Mouse (Mus musculus) midbrain, embryonic 14.5 days (tissue): Measurements from ENCODE around the gene Rubcn. TPM values are rescaled to one million over a fixed set of nuclear protein-coding genes. Genes with fewer than 3 reads are reported as not detected.

Experiments used
- ATAC-seq: fragments of 200-750 bp; cut with Nextera tagmentation; 2 replicates; pipeline ENCODE4 v1.8.0; 2017; ENCODE audit warnings: moderate number of reproducible peaks, moderate library complexity; ENCODE audit not compliant: low FRiP score, low TSS enrichment
- DNase-seq: peaks from one replicate; pipeline ENCODE4 v3.0.0-alpha.2; 2015
- H3K27ac ChIP-seq: fragments of 300-500 bp; sonication (generic); replicated peaks from 2 replicates; pipeline ENCODE4 v1.5.1; 2014; ENCODE audit warnings: mild to moderate bottlenecking, low read depth, low read length, moderate library complexity
- H3K27me3 ChIP-seq: fragments of 300-500 bp; sonication (generic); 2 replicates; pipeline ENCODE4 v1.6.1; 2014; ENCODE audit warnings: low read length, control low read depth, mixed read lengths; ENCODE audit not compliant: control insufficient read depth, insufficient read depth
- H3K36me3 ChIP-seq: fragments of 300-500 bp; sonication (generic); 2 replicates; pipeline ENCODE4 v1.6.1; 2014; ENCODE audit warnings: low read length, control low read depth; ENCODE audit not compliant: control insufficient read depth, insufficient read depth
- H3K4me1 ChIP-seq: fragments of 300-500 bp; sonication (generic); 2 replicates; pipeline ENCODE4 v1.6.1; 2014; ENCODE audit warnings: mild to moderate bottlenecking, antibody characterized with exemption, low read length, control low read depth; ENCODE audit not compliant: control insufficient read depth, insufficient read depth
- H3K4me2 ChIP-seq: fragments of 300-500 bp; sonication (generic); 2 replicates; pipeline ENCODE4 v1.6.1; 2014; ENCODE audit warnings: mild to moderate bottlenecking, low read length, moderate library complexity
- H3K4me3 ChIP-seq: fragments of 300-500 bp; sonication (generic); replicated peaks from 2 replicates; pipeline ENCODE4 v1.5.1; 2014; ENCODE audit warnings: low read depth, low read length
- H3K9ac ChIP-seq: fragments of 300-500 bp; sonication (generic); replicated peaks from 2 replicates; pipeline ENCODE4 v1.6.1; 2014; ENCODE audit warnings: mild to moderate bottlenecking, low read length, moderate library complexity
- H3K9me3 ChIP-seq: fragments of 300-500 bp; sonication (generic); 2 replicates; pipeline ENCODE4 v1.6.1; 2016; ENCODE audit warnings: low read length, control low read depth, mixed read lengths; ENCODE audit not compliant: control insufficient read depth
- WGBS: fragments of 180-500 bp; shearing (Covaris S2); extraction: QIAGEN DNeasy Blood & Tissue Kit; methylation state at CpG from one replicate; pipeline ENCODE4 v1.1.7; 2014; 5-methylcytosine and 5-hydroxymethylcytosine counted together
- polyA plus RNA-seq: library from polyadenylated mRNA; unstranded; fragments of >200 nt; fragmentation: Nextera tagmentation; extraction: Ambion mirVana; gene quantifications from 2 replicates; pipeline ENCODE4 v1.2.1, GENCODE M21; 2014

Rubcn gene
- polyA plus RNA-seq, 1 experiment from 2014 or later: 30.0 TPM

DNA sequence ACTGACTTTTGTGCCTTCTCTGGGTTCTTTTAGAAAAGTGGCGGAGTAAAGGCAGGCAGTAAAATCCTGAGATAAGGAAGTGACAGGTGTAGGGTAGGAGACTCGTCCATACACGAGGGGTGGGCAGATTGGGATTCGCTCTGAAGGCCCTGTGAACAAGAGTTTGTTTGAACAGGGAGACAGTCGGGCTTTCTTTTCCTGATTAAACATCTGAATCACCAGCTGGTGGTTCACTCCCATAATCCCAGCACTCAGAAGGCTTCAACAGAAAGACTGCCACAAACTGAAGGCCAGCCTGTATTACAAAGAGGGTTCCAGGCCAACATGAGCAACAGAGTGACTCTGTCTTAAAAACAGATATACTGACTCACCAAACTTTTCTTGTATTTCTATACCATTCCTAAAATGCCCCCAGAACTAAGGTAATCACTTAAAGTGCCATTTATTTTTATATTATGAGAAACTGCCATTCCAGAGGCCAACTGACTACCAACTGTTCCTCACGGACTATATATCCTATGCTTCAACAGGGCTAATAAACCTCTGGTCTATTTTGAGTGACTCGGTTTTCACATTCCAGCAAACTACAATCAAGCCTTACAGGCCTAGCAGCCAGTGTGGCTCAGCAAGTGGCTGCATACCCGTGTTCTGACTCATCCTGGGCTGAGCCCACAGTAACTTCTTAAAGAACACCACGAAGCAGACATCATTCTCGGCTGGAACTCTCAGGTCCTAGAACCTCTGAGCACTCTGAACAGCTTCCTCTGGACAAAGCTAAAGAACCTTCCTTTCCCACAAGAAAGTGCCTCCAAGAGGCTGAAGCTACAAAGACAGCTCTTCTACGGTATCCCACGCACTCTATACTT, 18.6 kb downstream of the Rubcn start:
- H3K4me3 ChIP-seq: no peak overlapping the region
- H3K9me3 ChIP-seq: no peaks in the 10 kb centered on the region
- H3K9ac ChIP-seq: no peak overlapping the region
- DNase-seq (no peak), ATAC-seq (no peak)
- H3K4me1 ChIP-seq: no peaks in the 10 kb centered on the region
- no peak overlapping the region for H3K27ac ChIP-seq
- H3K36me3 ChIP-seq: 0 out of 2 replicates have a peak, but pooled peaks cover 7% of the 10 kb centered on the region
- whole genome bisulfite sequencing: 81% methylated on average over 12 of the region's 12 CpGs
- H3K4me2 ChIP-seq: no peak overlapping the region
- H3K27me3 ChIP-seq: no peaks in the 10 kb centered on the region

DNA sequence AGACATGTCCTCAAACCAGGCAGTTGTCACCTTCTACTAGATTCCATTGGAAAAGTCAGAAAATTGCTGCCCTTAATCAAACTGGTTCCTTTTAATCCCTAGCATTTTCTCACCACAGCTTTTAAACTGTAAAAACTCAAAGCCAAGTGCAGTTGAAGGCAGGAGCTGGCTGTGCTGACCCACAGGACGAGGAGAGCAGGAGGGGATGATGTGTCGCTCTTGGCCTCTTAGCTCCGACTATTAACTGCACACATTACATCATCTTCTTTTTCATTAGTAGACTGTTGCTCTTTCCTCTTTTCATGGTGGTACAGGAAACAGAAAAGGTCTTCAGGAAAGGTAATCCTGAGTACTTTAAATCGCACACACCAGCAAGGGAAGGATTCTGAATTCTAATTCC, 19.2 kb downstream of the Rubcn start:
- Histone ChIP-seq H3K4me3 (no peak overlapping the region), H3K4me2 (no peak overlapping the region), H3K27ac (no peak overlapping the region), H3K9ac (no peak overlapping the region), H3K36me3 (peaks cover 12% of the 10 kb centered on the region; the same call in 1 of the 2 replicates), H3K27me3 (no peaks in the 10 kb centered on the region), H3K9me3 (no peaks in the 10 kb centered on the region), H3K4me1 (no peaks in the 10 kb centered on the region)
- DNase-seq (no peak), ATAC-seq (no peak)
- WGBS: 77% methylated on average over 4 of the region's 4 CpGs

DNA sequence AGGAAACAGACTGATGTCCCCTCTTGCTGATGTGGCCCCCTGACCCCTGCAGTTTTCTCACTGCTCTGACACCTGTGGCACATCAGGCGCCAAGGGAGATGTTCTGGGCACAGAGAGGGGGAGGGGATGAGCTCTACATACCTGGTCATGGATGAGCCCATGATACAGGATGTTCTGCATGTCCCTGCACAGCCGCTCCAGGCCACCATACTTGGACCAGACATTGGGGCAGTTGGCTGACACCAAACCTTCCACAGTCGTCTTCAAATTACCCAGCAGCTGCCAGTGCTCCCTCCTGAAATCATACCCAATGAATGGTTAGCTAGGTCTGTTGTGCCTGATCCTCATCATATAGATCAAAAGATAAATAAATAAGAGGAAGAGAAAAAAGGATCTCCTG, 20.8 kb downstream of the Rubcn start:
- H3K9me3 ChIP-seq: no peaks in the 10 kb centered on the region
- H3K36me3 ChIP-seq: peaks cover 16% of the 10 kb centered on the region; the same call in 1 of the 2 replicates
- WGBS: 96% methylated on average over 3 of the region's 3 CpGs
- H3K4me3 ChIP-seq: no peak overlapping the region
- H3K27me3 ChIP-seq: no peaks in the 10 kb centered on the region
- no peak for DNase-seq
- H3K9ac ChIP-seq: no peak overlapping the region
- no peak for ATAC-seq
- H3K4me1 ChIP-seq: no peaks in the 10 kb centered on the region
- H3K4me2 ChIP-seq: no peak overlapping the region
- no peak overlapping the region for H3K27ac ChIP-seq

DNA sequence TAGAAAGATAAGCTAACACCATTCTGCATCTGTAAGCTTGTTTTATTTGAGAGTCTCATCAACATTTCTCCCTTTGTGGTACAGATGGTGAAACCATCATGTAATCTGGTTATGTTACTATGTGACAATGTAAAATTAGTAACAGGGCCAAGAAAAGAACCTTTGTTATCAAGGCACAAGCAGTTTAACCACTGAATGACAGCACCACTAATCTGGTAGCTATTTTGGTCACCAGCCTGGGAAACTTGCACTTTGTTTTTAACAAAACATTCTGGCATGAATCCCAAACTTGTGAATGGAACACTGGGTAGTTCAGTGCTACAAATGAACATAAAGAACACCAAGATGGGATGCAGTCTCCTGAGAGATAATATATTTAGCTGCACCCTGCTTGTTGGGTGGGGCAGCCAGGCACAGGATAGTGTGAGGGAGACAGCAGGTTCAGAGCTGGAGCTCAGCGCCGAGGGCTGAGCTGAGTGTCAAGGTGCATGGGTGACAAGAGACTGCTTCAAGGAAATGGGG, 23.5 kb downstream of the Rubcn start:
- Histone ChIP-seq H3K4me1 (no peaks in the 10 kb centered on the region), H3K27me3 (no peaks in the 10 kb centered on the region), H3K36me3 (peaks cover 15% of the 10 kb centered on the region), H3K4me2 (no peak overlapping the region), H3K27ac (no peak overlapping the region), H3K9ac (no peak overlapping the region), H3K4me3 (no peak overlapping the region), H3K9me3 (no peaks in the 10 kb centered on the region)
- 79% methylated on average over 2 of the region's 2 CpGs for WGBS
- DNase-seq (peak; percentile 45), ATAC-seq (no peak)

DNA sequence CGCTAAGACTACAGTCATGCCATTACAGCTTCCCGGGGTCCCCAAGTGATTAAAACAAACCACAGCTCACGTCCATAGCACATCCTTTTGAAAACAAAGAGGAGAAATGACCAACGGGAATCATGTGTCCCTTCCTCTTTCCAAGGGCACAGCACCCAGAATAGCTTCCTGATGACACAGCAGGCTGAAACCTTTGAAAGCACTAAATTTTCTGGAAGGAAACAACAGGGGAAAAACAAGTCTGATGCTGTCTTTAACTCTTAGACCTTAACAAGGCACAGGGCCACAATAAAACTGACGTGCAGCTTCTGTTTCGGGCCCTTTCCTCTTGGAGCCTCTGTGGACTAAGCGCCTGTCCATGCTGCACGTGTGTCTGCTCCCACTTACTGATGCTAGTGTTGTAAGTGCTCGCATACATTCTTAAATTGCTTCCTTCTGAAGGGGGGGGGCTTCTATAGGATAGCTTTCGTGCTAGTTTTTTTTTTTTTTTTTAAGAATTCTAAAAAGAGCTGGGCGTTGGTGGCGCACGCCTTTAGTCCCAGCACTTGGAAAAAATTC, 24.0 kb downstream of the Rubcn start:
- DNase-seq (no peak), ATAC-seq (no peak)
- WGBS: 81% methylated on average over 13 of the region's 13 CpGs
- H3K27ac ChIP-seq: no peak overlapping the region
- no peaks in the 10 kb centered on the region for H3K4me1 ChIP-seq
- H3K4me3 ChIP-seq: no peak overlapping the region
- no peak overlapping the region for H3K9ac ChIP-seq
- H3K4me2 ChIP-seq: no peak overlapping the region
- no peaks in the 10 kb centered on the region for H3K27me3 ChIP-seq
- H3K9me3 ChIP-seq: no peaks in the 10 kb centered on the region
- H3K36me3 ChIP-seq: peaks cover 16% of the 10 kb centered on the region

DNA sequence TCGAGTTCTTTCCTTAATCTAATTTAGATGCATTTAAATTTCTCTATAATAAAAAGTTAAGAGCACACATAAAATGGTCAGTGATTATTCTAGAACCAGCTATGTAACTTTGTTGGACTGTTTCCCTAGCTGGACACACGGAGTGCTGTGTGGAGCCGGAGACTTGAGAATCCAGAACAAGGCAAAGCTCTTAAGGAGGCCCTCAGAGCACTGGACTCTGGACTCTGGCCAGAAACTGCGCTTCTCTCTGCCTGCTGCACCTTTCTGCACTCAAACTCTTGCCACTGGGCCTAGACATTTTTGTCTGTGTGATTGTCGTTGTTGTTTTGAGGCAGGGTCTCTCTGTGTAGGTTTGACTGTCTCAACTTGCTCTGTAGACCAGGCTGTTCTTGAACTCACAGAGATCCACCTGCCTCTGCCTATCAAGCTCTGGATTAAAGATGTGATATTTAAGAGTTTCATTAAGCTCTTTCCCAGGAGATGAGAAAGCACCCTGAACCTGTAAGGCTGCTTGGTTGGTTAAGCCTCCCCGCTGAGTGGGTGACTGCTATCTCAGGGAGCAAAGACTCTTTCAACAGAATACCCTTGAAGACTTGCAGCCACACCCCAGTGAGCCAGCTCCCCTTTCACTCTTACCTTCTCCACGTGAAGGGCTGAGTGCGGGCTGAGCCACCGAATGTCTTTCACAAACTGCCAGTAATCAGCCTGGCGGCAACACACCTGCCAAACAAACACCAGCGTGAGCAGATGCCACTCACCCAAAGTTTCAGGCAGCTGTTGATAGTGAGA, 28.3 kb downstream of the Rubcn start:
- no peak overlapping the region for H3K4me2 ChIP-seq
- H3K36me3 ChIP-seq: peaks cover 59% of the 10 kb centered on the region
- no peaks in the 10 kb centered on the region for H3K4me1 ChIP-seq
- 93% methylated on average over 11 of the region's 11 CpGs for WGBS
- H3K27ac ChIP-seq: no peak overlapping the region
- no peaks in the 10 kb centered on the region for H3K9me3 ChIP-seq
- no peak overlapping the region for H3K4me3 ChIP-seq
- H3K27me3 ChIP-seq: no peaks in the 10 kb centered on the region
- no peak for ATAC-seq
- H3K9ac ChIP-seq: no peak overlapping the region
- DNase-seq: no peak

DNA sequence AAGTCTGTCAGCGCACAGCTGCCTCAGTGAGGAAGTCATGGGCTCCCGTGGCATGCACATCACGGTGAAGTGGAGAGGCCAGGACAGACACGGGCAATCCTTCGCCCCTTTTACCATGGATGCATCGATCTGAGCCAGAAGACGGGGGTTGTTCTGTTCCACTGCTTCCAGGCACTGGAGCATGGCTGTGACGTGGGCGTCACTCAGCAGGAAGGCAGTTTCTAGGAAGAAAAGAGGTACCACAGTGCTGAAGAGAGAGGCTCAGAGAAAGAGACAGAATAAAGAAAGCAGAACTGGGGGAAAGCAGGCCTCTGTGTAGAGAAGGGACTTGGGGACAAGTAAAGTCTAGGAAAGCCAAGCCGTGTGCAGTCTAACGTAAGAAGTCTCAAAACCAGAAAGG, 30.5 kb downstream of the Rubcn start:
- Histone ChIP-seq H3K27me3 (no peaks in the 10 kb centered on the region), H3K4me2 (no peak overlapping the region), H3K36me3 (peaks cover 67% of the 10 kb centered on the region), H3K27ac (no peak overlapping the region), H3K9me3 (no peaks in the 10 kb centered on the region), H3K4me3 (no peak overlapping the region), H3K4me1 (no peaks in the 10 kb centered on the region), H3K9ac (no peak overlapping the region)
- 86% methylated on average over 11 of the region's 11 CpGs for WGBS
- no peak for DNase-seq
- no peak for ATAC-seq

DNA sequence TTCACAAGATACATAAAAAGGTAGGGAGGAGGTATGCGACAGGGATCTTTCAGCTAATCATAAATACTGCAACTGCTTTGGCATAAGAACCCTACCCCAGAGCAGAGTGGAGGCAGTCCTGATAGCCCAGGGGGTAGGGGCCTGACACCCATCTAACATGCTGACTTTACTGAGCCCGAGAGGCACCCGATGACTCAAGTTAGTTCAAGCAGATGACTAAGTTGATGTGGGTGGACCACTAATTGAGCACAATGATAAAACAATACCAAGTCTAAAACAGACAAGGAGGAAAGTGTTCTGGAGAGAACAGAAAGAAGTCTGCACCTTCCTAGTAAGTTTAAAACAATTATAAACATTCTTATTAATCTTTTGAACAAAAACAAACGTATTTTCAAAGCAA, 46.1 kb downstream of the Rubcn start:
- no peak overlapping the region for H3K4me2 ChIP-seq
- no peak overlapping the region for H3K9ac ChIP-seq
- no peaks in the 10 kb centered on the region for H3K27me3 ChIP-seq
- 88% methylated on average over 4 of the region's 4 CpGs for WGBS
- DNase-seq (no peak), ATAC-seq (no peak)
- H3K9me3 ChIP-seq: no peaks in the 10 kb centered on the region
- no peak overlapping the region for H3K27ac ChIP-seq
- H3K4me3 ChIP-seq: no peak overlapping the region
- H3K4me1 ChIP-seq: no peaks in the 10 kb centered on the region
- H3K36me3 ChIP-seq: peaks cover 76% of the 10 kb centered on the region
